Mouse (Mus musculus) MEL (cell line): ENCODE results near the gene Txnrd2. TPM values are rescaled to one million over a fixed set of nuclear protein-coding genes. Genes with fewer than 3 reads are reported as not detected.
A peak's percentile ranks its signal among the peaks of the same experiment; 100 is the strongest.

Source experiments
- DNase-seq: peaks from one replicate; pipeline ENCODE4 v3.0.0; 2011; ENCODE audit warnings: low read depth, low spot score
- H3K27ac ChIP-seq: 2 replicates; pipeline ENCODE4 v1.5.1; 2012; ENCODE audit warnings: low read depth, mild to moderate bottlenecking, control low read depth, low read length, moderate library complexity; ENCODE audit not compliant: control insufficient read depth
- H3K27me3 ChIP-seq, 2 experiments: fragments of 150-350 bp in 1 of 2; sonication (generic) in 1 of 2; 2 replicates each; pipeline ENCODE4 v1.6.1; 2012; ENCODE audit warnings: low read length in 2 of 2, mild to moderate bottlenecking in 2 of 2, improper control_type of control experiment in 1 of 2, moderate library complexity in 1 of 2; ENCODE audit not compliant: insufficient read depth in 2 of 2, control insufficient read depth in 1 of 2
- H3K36me3 ChIP-seq, 2 experiments: 2 replicates each; pipeline ENCODE4 v1.6.1; 2012 to 2014; ENCODE audit warnings: low read length in 2 of 2, improper control_type of control experiment in 1 of 2, inconsistent platforms in 1 of 2, mild to moderate bottlenecking in 1 of 2; ENCODE audit not compliant: insufficient read depth in 2 of 2, control insufficient read depth in 1 of 2
- H3K4me1 ChIP-seq, 2 experiments: fragments of 150-350 bp in 1 of 2; sonication (generic) in 1 of 2; 2 replicates each; pipeline ENCODE4 v1.6.1; 2012; ENCODE audit warnings: low read length in 2 of 2, improper control_type of control experiment in 1 of 2, mild to moderate bottlenecking in 1 of 2; ENCODE audit not compliant: insufficient read depth in 2 of 2, control insufficient read depth in 1 of 2
- H3K4me3 ChIP-seq, 2 experiments: fragments of 150-350 bp in 1 of 2; sonication (generic) in 1 of 2; 2 replicates each; pipeline ENCODE4 v1.5.1; 2012; ENCODE audit warnings: low read depth in 2 of 2, low read length in 2 of 2, mild to moderate bottlenecking in 2 of 2, moderate library complexity in 2 of 2, control low read depth in 1 of 2, improper control_type of control experiment in 1 of 2; ENCODE audit not compliant: control insufficient read depth in 1 of 2, insufficient read depth in 1 of 2
- H3K79me2 ChIP-seq: 2 replicates; pipeline ENCODE4 v1.6.1; 2012; ENCODE audit warnings: mild to moderate bottlenecking, low read length, moderate library complexity; ENCODE audit not compliant: control insufficient read depth, poor library complexity, insufficient read depth
- H3K9ac ChIP-seq: 2 replicates; pipeline ENCODE4 v1.6.1; 2012; ENCODE audit warnings: low read depth, mild to moderate bottlenecking, control low read depth, low read length, moderate library complexity; ENCODE audit not compliant: control insufficient read depth, poor library complexity, severe bottlenecking
- H3K9me3 ChIP-seq: fragments of 150-350 bp; sonication (generic); replicated peaks from 2 replicates; pipeline ENCODE4 v1.6.1; 2012; ENCODE audit warnings: mild to moderate bottlenecking, low read length, improper control_type of control experiment, moderate library complexity; ENCODE audit not compliant: insufficient read depth
- CHD2 ChIP-seq: IDR thresholded peaks from 2 replicates; pipeline ENCODE4 v1.6.1; 2011; ENCODE audit warnings: low read length, improper control_type of control experiment
- ELF1 ChIP-seq: IDR thresholded peaks from 2 replicates; pipeline ENCODE4 v1.6.1; 2014; ENCODE audit warnings: low read depth, mild to moderate bottlenecking, inconsistent platforms, low read length, improper control_type of control experiment, moderate library complexity
- EP300 ChIP-seq, 2 experiments: IDR thresholded peaks; 2 replicates each; pipeline ENCODE4 v1.6.1; 2011; ENCODE audit warnings: improper control_type of control experiment in 2 of 2, low read length in 2 of 2, low read depth in 1 of 2, mild to moderate bottlenecking in 1 of 2
- ETS1 ChIP-seq: IDR thresholded peaks from 2 replicates; pipeline ENCODE4 v1.6.1; 2012; ENCODE audit warnings: low read depth, mild to moderate bottlenecking, inconsistent platforms, low read length, improper control_type of control experiment, moderate library complexity
- HCFC1 ChIP-seq: IDR thresholded peaks from 2 replicates; pipeline ENCODE4 v1.6.1; 2012; ENCODE audit warnings: low read depth, mild to moderate bottlenecking, inconsistent platforms, low read length, improper control_type of control experiment, moderate library complexity
- JUND ChIP-seq: IDR thresholded peaks from 2 replicates; pipeline ENCODE4 v1.6.1; 2011; ENCODE audit warnings: low read depth, mild to moderate bottlenecking, improper control_type of control experiment, low read length
- MAFK ChIP-seq: IDR thresholded peaks from 2 replicates; pipeline ENCODE4 v1.6.1; 2011; ENCODE audit warnings: low read depth, mild to moderate bottlenecking, low read length, improper control_type of control experiment, borderline replicate concordance
- MAZ ChIP-seq: IDR thresholded peaks from 2 replicates; pipeline ENCODE4 v1.6.1; 2012; ENCODE audit warnings: low read depth, mild to moderate bottlenecking, inconsistent platforms, low read length, improper control_type of control experiment
- MEF2A ChIP-seq: IDR thresholded peaks from 2 replicates; pipeline ENCODE4 v1.6.1; 2014; ENCODE audit warnings: low read depth, mild to moderate bottlenecking, inconsistent platforms, low read length, improper control_type of control experiment; ENCODE audit not compliant: poor library complexity, insufficient replicate concordance, severe bottlenecking; ENCODE audit errors: extremely low read depth
- MXI1 ChIP-seq: IDR thresholded peaks from 2 replicates; pipeline ENCODE4 v1.6.1; 2011; ENCODE audit warnings: mild to moderate bottlenecking, low read depth, low read length, improper control_type of control experiment
- MYB ChIP-seq: IDR thresholded peaks from 2 replicates; pipeline ENCODE4 v1.6.1; 2011; ENCODE audit warnings: mild to moderate bottlenecking, low read depth, low read length, improper control_type of control experiment
- MYC ChIP-seq: IDR thresholded peaks from 2 replicates; pipeline ENCODE4 v1.6.1; 2011; ENCODE audit warnings: low read depth, mild to moderate bottlenecking, low read length, improper control_type of control experiment, moderate library complexity
- POLR2A ChIP-seq, 2 experiments: IDR thresholded peaks; 2 replicates each; pipeline ENCODE4 v1.6.1; 2011 to 2012; ENCODE audit warnings: low read length in 2 of 2, mild to moderate bottlenecking in 2 of 2, control low read depth in 1 of 2, improper control_type of control experiment in 1 of 2, low read depth in 1 of 2, moderate library complexity in 1 of 2; ENCODE audit not compliant: control insufficient read depth in 1 of 2, insufficient read depth in 1 of 2, poor library complexity in 1 of 2
- POLR2AphosphoS2 ChIP-seq: IDR thresholded peaks from 2 replicates; pipeline ENCODE4 v1.6.1; 2011; ENCODE audit warnings: low read length, improper control_type of control experiment
- POLR2AphosphoS5 ChIP-seq: IDR thresholded peaks from 2 replicates; pipeline ENCODE4 v1.6.1; 2012; ENCODE audit warnings: low read depth, borderline replicate concordance, mild to moderate bottlenecking, inconsistent platforms, low read length, moderate library complexity, mixed read lengths
- RAD21 ChIP-seq: IDR thresholded peaks from 2 replicates; pipeline ENCODE4 v1.6.1; 2011; ENCODE audit warnings: mild to moderate bottlenecking, low read depth, low read length, improper control_type of control experiment
- RCOR1 ChIP-seq: IDR thresholded peaks from 2 replicates; pipeline ENCODE4 v1.6.1; 2012; ENCODE audit warnings: low read depth, mild to moderate bottlenecking, inconsistent platforms, low read length, improper control_type of control experiment
- SIN3A ChIP-seq: IDR thresholded peaks from 2 replicates; pipeline ENCODE4 v1.6.1; 2012; ENCODE audit warnings: low read length, improper control_type of control experiment, inconsistent platforms
- SMC3 ChIP-seq: IDR thresholded peaks from 2 replicates; pipeline ENCODE4 v1.6.1; 2011; ENCODE audit warnings: low read depth, low read length, improper control_type of control experiment
- TAL1 ChIP-seq: IDR thresholded peaks from 2 replicates; pipeline ENCODE4 v1.6.1; 2012; ENCODE audit warnings: mild to moderate bottlenecking, inconsistent platforms, low read length, moderate library complexity, mixed read lengths
- USF1 ChIP-seq: IDR thresholded peaks from 2 replicates; pipeline ENCODE4 v1.6.1; 2014; ENCODE audit warnings: low read depth, mild to moderate bottlenecking, inconsistent platforms, low read length, improper control_type of control experiment, moderate library complexity
- USF2 ChIP-seq, 2 experiments: IDR thresholded peaks; 2 replicates each; pipeline ENCODE4 v1.6.1; 2011 to 2012; ENCODE audit warnings: improper control_type of control experiment in 2 of 2, low read length in 2 of 2, borderline replicate concordance in 1 of 2, inconsistent platforms in 1 of 2, low read depth in 1 of 2, mild to moderate bottlenecking in 1 of 2; ENCODE audit not compliant: insufficient read depth in 1 of 2
- ZC3H11A ChIP-seq: IDR thresholded peaks from 2 replicates; pipeline ENCODE4 v1.6.1; 2012; ENCODE audit warnings: low read depth, mild to moderate bottlenecking, inconsistent platforms, low read length, improper control_type of control experiment
- ZKSCAN1 ChIP-seq: IDR thresholded peaks from 2 replicates; pipeline ENCODE4 v1.6.1; 2012; ENCODE audit warnings: low read depth, mild to moderate bottlenecking, inconsistent platforms, low read length, improper control_type of control experiment, moderate library complexity
- ZNF384 ChIP-seq: IDR thresholded peaks from 2 replicates; pipeline ENCODE4 v1.6.1; 2012; ENCODE audit warnings: low read depth, mild to moderate bottlenecking, inconsistent platforms, low read length, improper control_type of control experiment
- polyA plus RNA-seq, 2 experiments: library from polyadenylated mRNA; stranded (reverse) in 1 of 2; unstranded in 1 of 2; fragments of >175 nt in 1 of 2; fragments of >200 nt in 1 of 2; gene quantifications; 2 replicates each; pipeline versions ENCODE4 v1.2.1 to v1.2.4; 2012; ENCODE audit warnings: low replicate concordance in 2 of 2, low read depth in 1 of 2; ENCODE audit not compliant: insufficient read length in 2 of 2, insufficient read depth in 1 of 2, missing spikeins in 1 of 2
- total RNA-seq: library from RNA; depleted of rRNA; stranded (reverse); fragments of 300-350 nt; gene quantifications from 2 replicates; pipeline ENCODE4 v1.2.3, GENCODE M21; 2012

Gene Txnrd2
- total and polyA plus RNA-seq, 3 experiments, result 31.2 to 46.8 TPM; not detected in 1

DNA sequence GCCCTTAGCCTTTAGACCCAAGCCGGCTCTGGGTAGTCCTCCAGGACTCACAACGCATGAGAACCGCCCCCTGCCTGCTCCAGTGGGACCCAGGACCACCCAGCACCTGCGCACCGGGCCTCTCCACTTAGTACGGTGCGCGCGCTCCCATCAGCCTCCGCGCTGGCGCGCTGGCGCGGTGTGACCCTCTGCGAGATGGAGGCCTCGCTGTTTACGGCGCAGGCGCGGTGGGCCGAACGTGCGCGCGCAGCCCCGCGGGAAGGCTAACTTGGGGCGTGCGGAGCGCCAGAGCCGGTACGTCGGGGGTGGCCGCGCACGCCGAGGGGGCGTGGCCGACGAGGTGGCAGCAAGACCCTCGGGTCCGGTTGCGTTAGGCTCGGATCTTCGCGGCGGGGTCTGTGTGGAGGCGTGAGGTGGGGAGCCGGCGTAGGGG is 72.4 kb downstream of the Txnrd2 start, which contains the start of the genes Gnb1l and Rtl10 (continued):
- TF ChIP-seq SMC3 (no peak), ZKSCAN1 (no peak), MAFK (no peak), RCOR1 (no peak), POLR2AphosphoS5 (no peak), ELF1 (no peak), MYC (no peak), USF1 (0 out of 2 replicates have a peak, but pooled peaks have one; percentile 38), USF2 (IDR thresholded peaks at IDR 0.05; ENCODE audit: borderline replicate concordance in 1 of 2, insufficient read depth in 1 of 2, low read depth in 1 of 2, low read length in 2 of 2) (no peak), POLR2AphosphoS2 (peak; percentile 72; the same call in 1 of the 2 replicates), ETS1 (0 out of 2 replicates have a peak, but pooled peaks have one; percentile 11), MXI1 (peak; percentile 88), MAZ (no peak), MYB (no peak), SIN3A (peak; percentile 52), MEF2A (no peak), TAL1 (no peak), EP300 (IDR thresholded peaks at IDR 0.05; ENCODE audit: low read depth in 1 of 2, low read length in 2 of 2) (no peak), RAD21 (no peak), JUND (no peak), ZC3H11A (no peak), CHD2 (no peak)

DNA sequence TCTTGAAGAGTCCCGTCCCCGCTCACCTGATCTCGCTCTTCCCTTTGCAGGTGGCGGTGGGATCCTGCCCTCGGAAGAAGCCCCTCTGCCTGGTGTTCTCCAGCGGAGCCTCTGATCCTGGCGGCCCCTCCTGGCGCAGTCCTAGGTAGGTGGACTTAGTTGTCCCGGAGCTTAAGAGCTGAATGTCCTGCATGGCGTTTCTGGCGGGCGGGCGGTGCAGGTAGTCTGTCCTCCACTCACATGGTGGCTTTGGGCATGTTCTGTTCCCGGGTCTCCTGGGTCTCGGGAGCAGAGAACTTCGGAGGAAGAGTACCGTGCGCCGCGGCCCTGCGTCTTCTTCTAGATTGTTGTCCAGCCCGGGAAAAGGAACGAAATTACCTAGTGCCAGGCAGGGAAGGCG is 72.8 kb downstream of the Txnrd2 start:
- DNase-seq, result no peak

More for the DNA sequence above, 72.8 kb downstream of the Txnrd2 start:
- peaks cover 29% of the 10 kb centered on the region for H3K79me2 ChIP-seq
- peaks cover 0 to 10% of the 10 kb centered on the region in 2 experiments for H3K36me3 ChIP-seq
- H3K4me3 ChIP-seq, result peak overlapping the region; percentile 70 to 96
- peak overlapping the region; percentile 90 for H3K9ac ChIP-seq
- peak overlapping the region; percentile 4 for H3K27ac ChIP-seq
- no peak for TF ChIP-seq POLR2AphosphoS2
- TF ChIP-seq HCFC1, result no peak
- no peak for TF ChIP-seq ZNF384
- peak in 1 of 2 experiments; percentile 2; a peak in 1 of 4 replicates for TF ChIP-seq POLR2A (IDR thresholded peaks at IDR 0.05; ENCODE audit: control insufficient read depth in 1 of 2, insufficient read depth in 1 of 2, low read depth in 1 of 2, low read length in 2 of 2, poor library complexity in 1 of 2)
- no peak for TF ChIP-seq ZC3H11A
- H3K4me1 ChIP-seq, result peaks cover 10 to 17% of the 10 kb centered on the region in 2 experiments
- H3K9me3 ChIP-seq, result no peaks in the 10 kb centered on the region
- no peaks in the 10 kb centered on the region for H3K27me3 ChIP-seq
